Mouse (Mus musculus) fat pad, adult 2 months (tissue): ENCODE data around the gene Mapk8ip3.

Source experiments
- DNase-seq: peaks from one replicate; pipeline ENCODE4 v3.0.0-alpha.2; 2011; ENCODE audit warnings: low read depth, low spot score; ENCODE audit errors: extremely low read depth

Gene Mapk8ip3

GRCm38 (mm10) chr17:24902671-24903474 is 33.9 kb downstream of the Mapk8ip3 start:
- no peak for DNase-seq

GRCm38 (mm10) chr17:24902124-24902523 is 34.7 kb downstream of the Mapk8ip3 start:
- DNase-seq: no peak

GRCm38 (mm10) chr17:24900014-24900413 is 36.8 kb downstream of the Mapk8ip3 start:
- DNase-seq: no peak

- DNase-seq: no peak
Observed at GRCm38 (mm10) chr17:24899153-24899552, 37.6 kb downstream of the Mapk8ip3 start.

- DNase-seq: no peak
Observed at GRCm38 (mm10) chr17:24898041-24898854, 38.5 kb downstream of the Mapk8ip3 start.

GRCm38 (mm10) chr17:24897600-24897999 is 39.2 kb downstream of the Mapk8ip3 start:
- DNase-seq: no peak

GRCm38 (mm10) chr17:24896993-24897269 is 39.8 kb downstream of the Mapk8ip3 start:
- no peak for DNase-seq

- no peak for DNase-seq
Observed at GRCm38 (mm10) chr17:24896241-24896992, 40.4 kb downstream of the Mapk8ip3 start, which contains the start of gene Nme3. Nme3 (plus strand) TSS chr17:24896500.

GRCm38 (mm10) chr17:24895571-24896240 is 41.1 kb downstream of the Mapk8ip3 start:
- no peak for DNase-seq

GRCm38 (mm10) chr17:24894995-24895547 is 41.7 kb downstream of the Mapk8ip3 start, which contains the start of the genes Eme2 and Mrps34:
Eme2 (minus strand) TSS chr17:24895087.
Mrps34 (plus strand) TSS chr17:24895116.
- DNase-seq: no peak

- no peak for DNase-seq
Observed at GRCm38 (mm10) chr17:24894061-24894994, 42.4 kb downstream of the Mapk8ip3 start.

GRCm38 (mm10) chr17:24893276-24893675 is 43.5 kb downstream of the Mapk8ip3 start:
- DNase-seq: no peak

- DNase-seq: no peak
Observed at GRCm38 (mm10) chr17:24892785-24893184, 44.0 kb downstream of the Mapk8ip3 start.

- no peak for DNase-seq
Observed at GRCm38 (mm10) chr17:24891321-24891720, 45.5 kb downstream of the Mapk8ip3 start.

GRCm38 (mm10) chr17:24890151-24891092 is 46.4 kb downstream of the Mapk8ip3 start:
- DNase-seq: no peak

- no peak for DNase-seq
Observed at GRCm38 (mm10) chr17:24888862-24889261, 47.9 kb downstream of the Mapk8ip3 start.

- peak; percentile 78 for DNase-seq
Observed at GRCm38 (mm10) chr17:24887291-24888080, 49.3 kb downstream of the Mapk8ip3 start.

- no peak for DNase-seq
Observed at GRCm38 (mm10) chr17:24886932-24887271, 49.9 kb downstream of the Mapk8ip3 start.
